Mouse (Mus musculus): Measurements from ENCODE around the gene Slc41a3. TPM values are rescaled to one million over a fixed set of nuclear protein-coding genes. Genes with fewer than 3 reads are reported as not detected.

Slc41a3 gene
- polyA plus RNA-seq (2015; fragmentation: Illumina TruSeq; extraction: RNeasy Lipid Tissue Mini Kit (QIAGEN cat#74804); ENCODE audit: insufficient read depth, low replicate concordance) = 2.4 TPM

DNA sequence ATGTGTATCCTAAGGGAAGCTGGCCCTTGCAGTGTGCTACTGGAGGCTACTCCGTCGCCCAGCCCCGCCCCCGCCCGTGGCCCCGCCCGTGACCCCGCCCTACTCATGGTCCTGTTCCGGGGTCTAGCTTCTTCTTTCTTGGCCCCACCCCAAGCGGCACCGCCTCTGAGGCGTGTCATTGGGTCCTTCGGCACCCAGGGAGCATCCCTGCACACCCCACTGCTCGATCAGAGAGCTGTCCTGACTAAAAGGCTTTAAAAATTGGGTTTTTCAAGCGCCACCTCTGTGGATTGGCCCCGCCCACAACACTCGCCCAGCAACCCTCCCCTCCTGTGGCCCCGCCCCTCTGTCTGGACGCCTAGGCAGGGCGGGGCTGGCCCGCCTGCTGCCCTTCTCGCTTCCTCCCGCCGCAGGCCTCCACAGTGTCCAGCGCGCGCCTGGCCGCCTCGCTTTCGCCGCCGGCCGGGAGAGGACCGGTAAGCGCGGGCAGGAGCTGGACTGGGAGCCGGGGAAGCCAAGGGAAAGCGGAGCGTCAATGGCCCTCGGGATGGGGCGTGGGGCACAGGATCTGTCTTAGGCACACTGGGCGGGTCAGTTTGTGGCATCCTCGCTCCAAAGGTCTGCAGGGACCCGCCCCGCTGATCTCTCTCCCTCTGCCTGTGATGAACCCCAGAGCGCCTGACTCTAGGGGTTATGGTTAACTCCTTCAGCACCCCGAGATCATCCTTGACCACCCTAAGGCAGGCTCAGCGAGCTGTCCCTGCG is at the start of gene Slc41a3:
TSS of gene Slc41a3 (plus strand) at position 193 of the 765 bp plus-strand sequence.

Other genes with a start within 250 kb of the Slc41a3 start
- 12.3 TPM for gene Zxdc, start 235.2 kb upstream of the Slc41a3 start, polyA plus RNA-seq (2015; fragmentation: Illumina TruSeq; extraction: RNeasy Lipid Tissue Mini Kit (QIAGEN cat#74804); ENCODE audit: insufficient read depth, low replicate concordance)
- not detected for gene Cfap100, start 175.9 kb upstream of the Slc41a3 start, polyA plus RNA-seq (2015; fragmentation: Illumina TruSeq; extraction: RNeasy Lipid Tissue Mini Kit (QIAGEN cat#74804); ENCODE audit: insufficient read depth, low replicate concordance)
- gene Klf15, start 142.1 kb upstream of the Slc41a3 start, polyA plus RNA-seq (2015; fragmentation: Illumina TruSeq; extraction: RNeasy Lipid Tissue Mini Kit (QIAGEN cat#74804); ENCODE audit: insufficient read depth, low replicate concordance) = 2.3 TPM
- 2.9 TPM for gene Aldh1l1, start 118.3 kb upstream of the Slc41a3 start, polyA plus RNA-seq (2015; fragmentation: Illumina TruSeq; extraction: RNeasy Lipid Tissue Mini Kit (QIAGEN cat#74804); ENCODE audit: insufficient read depth, low replicate concordance)

Data from spleen, adult 10 weeks (tissue).